Mouse (Mus musculus): Measurements from ENCODE around the gene Garnl3. TPM values are rescaled to one million over a fixed set of nuclear protein-coding genes. Genes with fewer than 3 reads are reported as not detected.

Gene Garnl3
- total and polyA plus RNA-seq, 3 experiments = 0.08 to 0.19 TPM; not detected in 1

GRCm38 (mm10) chr2:33074188-33074587, 57.3 kb downstream of the Garnl3 start:
- Histone ChIP-seq H3K27ac (ENCODE audit: insufficient read depth, low read depth) (no peak overlapping the region), H3K4me1 (ENCODE audit: control insufficient read depth in 1 of 2, insufficient read depth in 2 of 2) (no peaks in the 10 kb centered on the region), H3K27me3 (replicated peaks) (peaks cover 11% of the 10 kb centered on the region), H3K36me3 (replicated peaks in 1 of 2; ENCODE audit: control insufficient read depth in 1 of 2, insufficient read depth in 1 of 2, low read length in 1 of 2) (no peaks in the 10 kb centered on the region), H3K4me3 (replicated peaks in 1 of 3; ENCODE audit: low read depth in 2 of 3, low read length in 2 of 3, poor library complexity in 1 of 3) (no peak overlapping the region), H3K4me2 (ENCODE audit: insufficient read depth, low read depth, poor library complexity, severe bottlenecking) (no peak overlapping the region), H3K9ac (ENCODE audit: insufficient read depth, low read depth) (no peak overlapping the region), H3K9me3 (replicated peaks; ENCODE audit: low read length) (no peaks in the 10 kb centered on the region), H3K79me2 (replicated peaks; ENCODE audit: control insufficient read depth, extremely low read depth, insufficient read depth, poor library complexity, severe bottlenecking) (no peaks in the 10 kb centered on the region)
- no peak for DNase-seq (ENCODE audit: extremely low read depth)
- dilution Hi-C loops (cut with MboI; ENCODE audit: extremely low pct_ligation_motif_present, extremely low pct_unique_long_range_greater_than_20kb, low sequenced_read_pairs) (no loop called here), in situ Hi-C loops (cut with MboI; ENCODE audit: low pct_ligation_motif_present, low pct_unique_long_range_greater_than_20kb, low sequenced_read_pairs) (no loop called here)
- TF ChIP-seq ZKSCAN1 (IDR thresholded peaks at IDR 0.05; ENCODE audit: borderline replicate concordance, low read depth, low read length) = no peak
- peak; percentile 62; the same call in 1 of the 2 replicates for TF ChIP-seq ZNF384 (IDR thresholded peaks at IDR 0.05; ENCODE audit: low read depth, low read length)
- peak; percentile 11; the same call in 1 of the 2 replicates for TF ChIP-seq IRF4 (IDR thresholded peaks at IDR 0.05; ENCODE audit: low read depth, low read length)

- Histone ChIP-seq H3K36me3 (replicated peaks in 1 of 2; ENCODE audit: control insufficient read depth in 1 of 2, insufficient read depth in 1 of 2, low read length in 1 of 2) (no peaks in the 10 kb centered on the region), H3K9ac (ENCODE audit: insufficient read depth, low read depth) (no peak overlapping the region), H3K4me1 (ENCODE audit: control insufficient read depth in 1 of 2, insufficient read depth in 2 of 2) (no peaks in the 10 kb centered on the region), H3K9me3 (replicated peaks; ENCODE audit: low read length) (no peaks in the 10 kb centered on the region), H3K4me3 (replicated peaks in 1 of 3; ENCODE audit: low read depth in 2 of 3, low read length in 2 of 3, poor library complexity in 1 of 3) (no peak overlapping the region), H3K27me3 (replicated peaks) (peaks cover 11% of the 10 kb centered on the region), H3K27ac (ENCODE audit: insufficient read depth, low read depth) (no peak overlapping the region), H3K4me2 (ENCODE audit: insufficient read depth, low read depth, poor library complexity, severe bottlenecking) (no peak overlapping the region), H3K79me2 (replicated peaks; ENCODE audit: control insufficient read depth, extremely low read depth, insufficient read depth, poor library complexity, severe bottlenecking) (no peaks in the 10 kb centered on the region)
- TF ChIP-seq HCFC1 (IDR thresholded peaks at IDR 0.05; ENCODE audit: low read depth, low read length) (no peak), MXI1 (IDR thresholded peaks at IDR 0.05; ENCODE audit: low read depth, low read length) (no peak), UBTF (IDR thresholded peaks at IDR 0.05; ENCODE audit: low read depth, low read length) (no peak), CHD2 (IDR thresholded peaks at IDR 0.05; ENCODE audit: low read length) (no peak), SMC3 (IDR thresholded peaks at IDR 0.05; ENCODE audit: low read depth, low read length) (no peak), SIN3A (IDR thresholded peaks at IDR 0.05; ENCODE audit: low read length) (no peak), ZKSCAN1 (IDR thresholded peaks at IDR 0.05; ENCODE audit: borderline replicate concordance, low read depth, low read length) (no peak), JUND (conservative IDR thresholded peaks at IDR 0.05; ENCODE audit: low read depth, low read length) (no peak), ZC3H11A (IDR thresholded peaks at IDR 0.05; ENCODE audit: low read depth, low read length) (no peak)
- dilution Hi-C loops (cut with MboI; ENCODE audit: extremely low pct_ligation_motif_present, extremely low pct_unique_long_range_greater_than_20kb, low sequenced_read_pairs) = no loop called here
- in situ Hi-C loops (cut with MboI; ENCODE audit: low pct_ligation_motif_present, low pct_unique_long_range_greater_than_20kb, low sequenced_read_pairs) = no loop called here
- DNase-seq (ENCODE audit: extremely low read depth) = no peak
These were observed 59.1 kb downstream of the Garnl3 start for GRCm38 (mm10) chr2:33072333-33072732.

- Histone ChIP-seq H3K27me3 (replicated peaks) (peaks cover 4% of the 10 kb centered on the region), H3K4me1 (ENCODE audit: control insufficient read depth in 1 of 2, insufficient read depth in 2 of 2) (0 out of 4 replicates have a peak, but pooled peaks cover 0 to 2% of the 10 kb centered on the region in 2 experiments), H3K9me3 (replicated peaks; ENCODE audit: low read length) (no peaks in the 10 kb centered on the region), H3K4me3 (replicated peaks in 1 of 3; ENCODE audit: low read depth in 2 of 3, low read length in 2 of 3, poor library complexity in 1 of 3) (no peak overlapping the region), H3K79me2 (replicated peaks; ENCODE audit: control insufficient read depth, extremely low read depth, insufficient read depth, poor library complexity, severe bottlenecking) (no peaks in the 10 kb centered on the region), H3K9ac (ENCODE audit: insufficient read depth, low read depth) (no peak overlapping the region), H3K36me3 (replicated peaks in 1 of 2; ENCODE audit: control insufficient read depth in 1 of 2, insufficient read depth in 1 of 2, low read length in 1 of 2) (no peaks in the 10 kb centered on the region), H3K27ac (ENCODE audit: insufficient read depth, low read depth) (no peak overlapping the region), H3K4me2 (ENCODE audit: insufficient read depth, low read depth, poor library complexity, severe bottlenecking) (no peak overlapping the region)
- TF ChIP-seq CTCF (conservative IDR thresholded peaks at IDR 0.05 in 1 of 2, IDR thresholded peaks at IDR 0.05 in 1 of 2; ENCODE audit: low read depth in 2 of 2, low read length in 2 of 2) (no peak), EP300 (IDR thresholded peaks at IDR 0.05; ENCODE audit: low read length) (no peak), MAX (IDR thresholded peaks at IDR 0.05; ENCODE audit: low read length) (no peak), E2F4 (IDR thresholded peaks at IDR 0.05; ENCODE audit: insufficient replicate concordance, low read depth, low read length) (no peak), UBTF (IDR thresholded peaks at IDR 0.05; ENCODE audit: low read depth, low read length) (no peak), POLR2AphosphoS2 (IDR thresholded peaks at IDR 0.05; ENCODE audit: low read depth, low read length) (no peak), ZMIZ1 (IDR thresholded peaks at IDR 0.05; ENCODE audit: low read depth, low read length) (no peak), PAX5 (IDR thresholded peaks at IDR 0.05; ENCODE audit: low read length) (no peak), ZC3H11A (IDR thresholded peaks at IDR 0.05; ENCODE audit: low read depth, low read length) (no peak), SIN3A (IDR thresholded peaks at IDR 0.05; ENCODE audit: low read length) (no peak), KAT2A (IDR thresholded peaks at IDR 0.05; ENCODE audit: insufficient replicate concordance, low read length) (no peak), NRF1 (IDR thresholded peaks at IDR 0.05; ENCODE audit: low read depth, low read length) (no peak), ZNF384 (IDR thresholded peaks at IDR 0.05; ENCODE audit: low read depth, low read length) (no peak), TBP (conservative IDR thresholded peaks at IDR 0.05; ENCODE audit: low read depth, low read length) (no peak), POLR2A (IDR thresholded peaks at IDR 0.05; ENCODE audit: low read depth, low read length) (no peak), CHD1 (IDR thresholded peaks at IDR 0.05; ENCODE audit: low read depth, low read length) (no peak)
- DNase-seq (ENCODE audit: extremely low read depth) = no peak
- dilution Hi-C loops (cut with MboI; ENCODE audit: extremely low pct_ligation_motif_present, extremely low pct_unique_long_range_greater_than_20kb, low sequenced_read_pairs) = no loop called here
- in situ Hi-C loops (cut with MboI; ENCODE audit: low pct_ligation_motif_present, low pct_unique_long_range_greater_than_20kb, low sequenced_read_pairs) = no loop called here
These were observed 65.8 kb downstream of the Garnl3 start for GRCm38 (mm10) chr2:33065610-33066009.

All from CH12.LX (cell line).